Mouse (Mus musculus) T-helper 2 cell (primary cell): ENCODE measurements around the gene Olfr157.
"Not testable (repeated sequence)": the region's sequence is repeated elsewhere in the genome, so short reads cannot be mapped to it uniquely, and the experiment has no call there.

Experiments used
- in situ Hi-C: fragments of 300-600 bp; cut with MboI, MseI; formaldehyde crosslinking; loops from one replicate; pipeline ENCODE4 v1.15.1; 2025; ENCODE audit warnings: high pct_unique_total_duplicates

The Olfr157 gene

DNA sequence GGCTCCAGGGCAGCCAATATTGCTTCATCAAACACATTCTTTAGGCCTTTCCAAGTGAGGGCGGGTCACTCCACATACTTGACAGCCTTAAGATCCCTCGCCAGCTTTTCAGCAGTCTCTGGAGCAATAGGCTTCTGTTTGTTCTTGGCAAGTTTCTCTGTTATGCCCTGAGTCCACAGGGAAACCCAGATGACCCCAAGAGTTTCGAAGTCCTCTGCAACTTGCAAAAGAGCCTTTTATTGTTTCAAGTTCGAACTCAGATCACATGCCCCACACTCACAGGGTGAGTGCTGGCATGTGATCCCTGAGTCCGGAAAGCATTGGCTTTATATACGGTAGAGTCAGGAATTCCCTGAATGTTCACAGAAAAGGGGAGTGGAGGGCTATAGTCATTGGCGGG is 41.1 kb downstream of the Olfr157 start:
- in situ Hi-C loops, result no loop called here

- in situ Hi-C loops, result not testable (repeated sequence)
Measured at GRCm38 (mm10) chr4:43795844-43796243, 44.2 kb downstream of the Olfr157 start.

GRCm38 (mm10) chr4:43795296-43795695 is 44.7 kb downstream of the Olfr157 start:
- in situ Hi-C loops, result no loop called here
